Mouse (Mus musculus) E14TG2a.4 (cell line): ENCODE measurements at regions not wholly inside any gene's neighbourhood (a gene's known extent, or its start where the extent isn't known, plus 50 kb on each side); places are given as distances from the start of the nearest gene placed in this dataset.
A peak's percentile ranks its signal among the peaks of the same experiment; 100 is the strongest.

Experiments used
- H3K27me3 ChIP-seq: 2 replicates; pipeline ENCODE4 v1.6.1; 2014; ENCODE audit warnings: low read length, control low read depth; ENCODE audit not compliant: insufficient read depth
- H3K36me3 ChIP-seq: 2 replicates; pipeline ENCODE4 v1.6.1; 2014; ENCODE audit warnings: low read length, control low read depth; ENCODE audit not compliant: insufficient read depth
- H3K4me1 ChIP-seq: replicated peaks from 2 replicates; pipeline ENCODE4 v1.6.1; 2014; ENCODE audit warnings: low read depth, low read length, control low read depth
- H3K4me3 ChIP-seq: replicated peaks from 2 replicates; pipeline ENCODE4 v1.5.1; 2014; ENCODE audit warnings: mild to moderate bottlenecking, low read length
- H3K9me3 ChIP-seq: 2 replicates; pipeline ENCODE4 v1.6.1; 2014; ENCODE audit warnings: low read length, control low read depth
- CTCF ChIP-seq: conservative IDR thresholded peaks from 2 replicates; pipeline ENCODE4 v1.5.1; 2014; ENCODE audit warnings: low read length
- NANOG ChIP-seq: IDR thresholded peaks from 2 replicates; pipeline ENCODE4 v1.6.1; 2014; ENCODE audit warnings: borderline replicate concordance, low read length, mixed read lengths
- POU5F1 ChIP-seq: IDR thresholded peaks from 2 replicates; pipeline ENCODE4 v1.6.1; 2014; ENCODE audit warnings: low read length, borderline replicate concordance

DNA sequence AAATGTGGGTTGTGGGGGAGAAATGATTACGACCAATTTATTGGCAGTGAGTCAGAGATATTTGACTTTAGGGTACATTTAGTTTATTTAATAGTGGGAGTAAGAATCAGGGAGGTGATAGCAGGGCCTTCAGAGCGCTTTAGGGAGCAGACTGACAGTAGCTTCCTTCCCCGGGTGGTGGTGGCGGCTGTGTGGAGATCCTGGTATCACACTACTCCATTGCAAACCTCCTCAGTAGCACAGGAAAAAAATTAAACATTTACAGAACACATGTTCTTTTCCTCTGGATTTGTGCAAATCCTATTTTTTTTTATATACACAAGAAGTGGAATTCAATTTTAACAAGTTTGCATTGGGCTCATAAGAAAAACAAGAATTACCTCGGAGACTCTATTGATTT, 367.7 kb downstream of the Vrk1 start:
- Histone ChIP-seq H3K4me3 (no peak overlapping the region), H3K4me1 (peaks cover 11% of the 10 kb centered on the region), H3K36me3 (no peaks in the 10 kb centered on the region), H3K9me3 (no peaks in the 10 kb centered on the region), H3K27me3 (peaks cover 21% of the 10 kb centered on the region)
- TF ChIP-seq POU5F1, result no peak
- no peak for TF ChIP-seq NANOG
- no peak for TF ChIP-seq CTCF

DNA sequence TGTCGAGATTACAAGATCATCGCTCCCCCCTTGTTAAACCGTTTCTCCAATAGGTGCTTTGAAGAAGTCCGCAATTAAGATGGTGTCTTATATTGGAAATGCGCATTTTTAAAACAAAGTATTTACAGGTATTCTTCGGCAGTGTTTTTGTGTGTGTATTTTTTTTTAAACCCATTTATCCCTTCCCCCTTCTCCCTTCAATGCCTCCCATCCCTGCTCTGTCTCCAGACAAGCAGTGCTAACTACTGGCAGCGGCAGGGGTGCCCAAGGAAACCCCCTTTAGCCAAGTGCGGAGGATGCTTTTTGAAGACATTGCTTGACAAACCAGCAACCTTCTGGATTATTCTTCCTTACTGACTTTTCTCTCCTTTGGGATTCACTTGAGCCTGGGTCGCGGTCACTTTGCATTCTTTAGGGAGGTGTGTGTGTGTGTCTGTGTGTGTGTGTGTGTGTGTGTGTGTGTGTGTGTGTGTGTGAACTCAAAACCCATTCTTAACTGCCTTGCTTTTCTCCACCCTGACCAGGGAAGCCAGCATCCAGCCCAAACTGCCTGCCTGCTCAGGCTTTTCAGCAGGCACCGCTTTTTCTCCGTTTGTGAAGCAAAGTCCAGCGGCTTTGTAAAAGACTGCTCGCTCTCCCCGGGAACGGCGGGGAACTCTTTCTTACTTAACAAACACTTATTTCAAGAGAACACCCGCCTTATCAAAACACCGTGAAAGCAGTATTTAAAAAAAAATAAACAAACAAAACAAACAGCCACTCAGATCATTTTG, 368.5 kb downstream of the Vrk1 start:
- Histone ChIP-seq H3K4me1 (peaks cover 11% of the 10 kb centered on the region), H3K27me3 (peaks cover 21% of the 10 kb centered on the region), H3K4me3 (peak overlapping the region; percentile 35), H3K9me3 (no peaks in the 10 kb centered on the region), H3K36me3 (no peaks in the 10 kb centered on the region)
- TF ChIP-seq NANOG, result no peak
- no peak for TF ChIP-seq CTCF
- TF ChIP-seq POU5F1, result no peak

DNA sequence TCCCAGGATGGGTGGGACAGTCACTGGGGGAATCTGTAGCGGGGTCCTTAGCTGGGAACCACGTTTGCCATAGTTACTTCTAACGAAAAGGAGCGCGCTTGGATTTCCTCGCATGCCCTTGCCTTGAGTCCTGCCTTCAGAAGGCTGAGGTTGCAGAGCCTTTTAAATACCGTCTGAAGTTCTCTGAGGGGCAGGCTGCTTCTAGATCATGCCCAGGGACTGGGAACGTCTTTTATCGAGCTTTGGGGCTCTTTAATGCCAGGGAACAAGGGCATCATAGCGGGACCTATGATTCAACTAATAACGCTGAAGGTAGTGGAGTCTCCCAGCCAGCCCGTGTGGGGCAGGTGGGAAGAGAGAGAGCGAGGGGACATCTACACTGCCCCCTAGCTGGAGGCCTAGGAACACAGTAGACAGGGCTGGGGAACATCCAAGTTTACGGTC, 369.1 kb downstream of the Vrk1 start:
- Histone ChIP-seq H3K9me3 (no peaks in the 10 kb centered on the region), H3K4me1 (peaks cover 11% of the 10 kb centered on the region), H3K36me3 (no peaks in the 10 kb centered on the region), H3K4me3 (peak overlapping the region; percentile 35), H3K27me3 (peaks cover 21% of the 10 kb centered on the region)
- TF ChIP-seq CTCF, result peak; percentile 72
- no peak for TF ChIP-seq NANOG

DNA sequence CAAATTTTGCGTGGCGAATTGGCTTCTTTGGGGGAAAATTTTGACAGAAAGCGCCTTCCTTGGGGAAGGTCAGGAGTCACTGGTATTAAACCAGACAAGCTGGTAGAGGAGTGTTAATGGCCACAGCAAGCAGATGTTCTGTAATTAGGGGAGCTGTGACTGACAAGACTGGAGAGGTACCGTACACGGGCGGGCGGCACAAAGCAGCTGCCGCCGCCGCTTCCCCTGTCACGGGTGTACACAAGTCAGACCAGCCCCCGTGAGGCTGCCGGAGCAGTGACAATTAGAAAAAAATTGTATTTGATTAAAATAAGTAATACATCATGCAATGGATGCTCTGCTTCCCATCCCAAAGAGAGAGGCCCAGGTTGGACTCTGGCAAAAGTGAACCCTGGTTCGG, 369.8 kb downstream of the Vrk1 start:
- Histone ChIP-seq H3K27me3 (peaks cover 21% of the 10 kb centered on the region), H3K4me3 (no peak overlapping the region), H3K4me1 (peaks cover 11% of the 10 kb centered on the region), H3K9me3 (no peaks in the 10 kb centered on the region), H3K36me3 (no peaks in the 10 kb centered on the region)
- TF ChIP-seq NANOG, result no peak
- no peak for TF ChIP-seq POU5F1
- TF ChIP-seq CTCF, result no peak

DNA sequence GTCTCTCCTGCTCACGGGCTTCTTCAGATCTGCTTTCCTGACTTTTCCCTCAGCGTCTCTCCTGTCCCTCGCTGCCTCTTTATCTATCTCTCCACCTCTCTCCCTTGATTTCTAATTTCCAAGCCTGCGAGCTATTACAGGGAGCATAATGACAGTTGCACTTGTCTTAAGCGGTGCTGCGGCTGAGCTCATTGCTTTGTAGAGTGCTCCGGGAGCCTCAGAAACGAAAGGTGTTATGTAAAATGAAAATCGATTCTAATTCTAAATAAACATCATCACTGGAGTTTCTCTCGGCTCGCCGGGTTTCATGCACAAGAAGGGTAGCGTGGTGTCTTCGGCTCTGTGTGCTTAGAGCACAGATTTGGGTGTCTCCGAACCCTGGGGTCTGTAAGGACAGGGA, 371.8 kb downstream of the Vrk1 start:
- no peak for TF ChIP-seq NANOG
- TF ChIP-seq POU5F1, result no peak
- TF ChIP-seq CTCF, result no peak
- Histone ChIP-seq H3K9me3 (peaks cover 5% of the 10 kb centered on the region; the same call in 1 of the 2 replicates), H3K36me3 (no peaks in the 10 kb centered on the region), H3K4me3 (no peak overlapping the region), H3K4me1 (peaks cover 11% of the 10 kb centered on the region), H3K27me3 (peaks cover 21% of the 10 kb centered on the region)

DNA sequence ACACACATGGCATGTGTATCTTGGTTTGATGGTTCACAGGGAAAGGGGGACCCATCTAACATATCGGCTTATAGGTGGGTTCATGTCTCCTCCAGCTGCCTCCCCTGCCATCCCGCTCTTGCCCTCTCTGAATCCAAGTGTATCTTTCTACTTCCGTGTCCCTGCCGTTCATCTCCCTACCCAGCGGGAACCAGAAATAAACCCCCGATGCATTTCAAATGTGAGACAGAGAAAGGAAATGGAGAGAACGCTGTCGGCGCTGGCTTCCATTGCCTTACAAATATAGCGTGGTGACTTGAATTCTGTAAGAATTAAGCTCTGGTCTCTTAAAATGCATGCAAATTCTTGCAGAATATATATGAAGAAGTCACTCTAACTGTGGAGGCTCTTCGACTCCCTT, 379.2 kb downstream of the Vrk1 start:
- H3K36me3 ChIP-seq, result no peaks in the 10 kb centered on the region
- no peak overlapping the region for H3K4me3 ChIP-seq
- TF ChIP-seq CTCF, result no peak
- TF ChIP-seq NANOG, result no peak
- TF ChIP-seq POU5F1, result no peak
- peaks cover 11% of the 10 kb centered on the region; the same call in 1 of the 2 replicates for H3K9me3 ChIP-seq
- H3K27me3 ChIP-seq, result peaks cover 7% of the 10 kb centered on the region; the same call in 1 of the 2 replicates
- H3K4me1 ChIP-seq, result no peaks in the 10 kb centered on the region

DNA sequence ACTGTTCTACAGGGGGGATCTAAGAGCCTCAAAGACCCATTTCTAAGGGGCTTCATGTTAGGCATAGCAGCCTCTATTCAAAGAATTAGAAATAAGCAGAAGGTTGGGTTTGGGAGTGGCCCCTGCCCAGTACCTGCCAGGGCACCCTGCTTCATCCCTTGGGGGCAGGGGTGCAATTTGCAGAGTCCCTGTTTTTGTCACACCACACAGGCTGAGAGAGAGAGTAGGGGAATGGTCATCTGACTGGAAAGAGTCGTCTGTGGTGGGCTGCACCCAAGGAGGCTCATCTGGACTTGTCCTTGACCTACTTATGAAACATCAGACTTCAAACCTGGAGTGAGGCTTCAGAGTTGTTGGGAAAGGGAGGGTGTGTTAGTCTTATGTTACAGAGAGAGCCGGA, 382.3 kb downstream of the Vrk1 start:
- peaks cover under 1% of the 10 kb centered on the region; the same call in 1 of the 2 replicates for H3K9me3 ChIP-seq
- H3K4me3 ChIP-seq, result no peak overlapping the region
- peaks cover 7% of the 10 kb centered on the region; the same call in 1 of the 2 replicates for H3K27me3 ChIP-seq
- no peak for TF ChIP-seq POU5F1
- no peak for TF ChIP-seq NANOG
- no peak for TF ChIP-seq CTCF
- H3K36me3 ChIP-seq, result no peaks in the 10 kb centered on the region
- no peaks in the 10 kb centered on the region for H3K4me1 ChIP-seq

DNA sequence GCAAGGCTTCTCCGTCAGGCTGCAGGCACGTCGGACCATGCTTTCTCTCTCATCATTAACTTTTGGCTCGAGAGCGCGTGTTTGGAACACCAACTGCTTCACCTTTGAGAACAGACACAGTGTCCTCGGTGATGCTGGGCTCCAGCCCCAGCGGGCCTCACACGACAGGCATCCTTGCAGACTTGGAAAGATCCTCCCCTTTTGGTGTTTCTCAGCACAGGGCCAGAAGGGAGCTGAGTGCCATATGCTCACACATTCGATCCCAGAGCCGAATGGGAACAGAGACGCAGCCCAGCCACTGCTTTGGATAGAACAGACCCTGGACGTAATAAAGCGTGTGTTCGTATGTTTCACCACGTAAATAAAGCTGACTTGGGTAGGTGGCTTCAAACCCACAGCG, 389.1 kb downstream of the Vrk1 start:
- TF ChIP-seq POU5F1 (no peak), NANOG (no peak), CTCF (no peak)
- Histone ChIP-seq H3K4me3 (no peak overlapping the region), H3K36me3 (no peaks in the 10 kb centered on the region), H3K27me3 (no peaks in the 10 kb centered on the region), H3K4me1 (no peaks in the 10 kb centered on the region), H3K9me3 (no peaks in the 10 kb centered on the region)

DNA sequence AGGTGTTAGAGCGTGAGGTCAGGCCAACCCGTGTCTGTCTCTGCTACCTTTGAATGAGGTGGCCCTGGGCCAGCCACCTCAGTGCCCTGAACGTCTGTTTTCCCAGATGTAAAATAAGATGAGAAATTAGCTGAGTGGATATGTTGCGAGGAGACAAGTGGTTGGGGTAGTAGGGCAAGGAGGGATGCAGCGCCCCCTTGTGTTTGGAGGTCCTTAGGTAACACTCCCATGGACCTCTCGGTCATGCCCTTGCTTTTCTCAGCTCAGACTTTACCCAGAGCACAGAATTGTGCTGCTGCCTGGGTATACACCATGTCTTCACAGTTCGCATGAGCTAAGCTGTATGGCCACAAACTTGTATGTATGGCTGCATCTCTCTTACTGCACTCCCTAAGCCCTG, 401.0 kb downstream of the Vrk1 start:
- H3K27me3 ChIP-seq, result 0 out of 2 replicates have a peak, but pooled peaks cover 3% of the 10 kb centered on the region
- TF ChIP-seq CTCF (peak; percentile 38), POU5F1 (no peak)

More for the DNA sequence above, 401.0 kb downstream of the Vrk1 start:
- no peak overlapping the region for H3K4me3 ChIP-seq
- H3K36me3 ChIP-seq, result no peaks in the 10 kb centered on the region
- H3K4me1 ChIP-seq, result peaks cover 22% of the 10 kb centered on the region
- peaks cover 8% of the 10 kb centered on the region for H3K9me3 ChIP-seq
